Mouse (Mus musculus): ENCODE measurements around the gene Atp6v1g1. TPM values are rescaled to one million over a fixed set of nuclear protein-coding genes. Genes with fewer than 3 reads are reported as not detected.

The Atp6v1g1 gene
- polyA plus RNA-seq, 1 experiment, result 117 TPM

GRCm38 (mm10) chr4:63580078-63580477 is 35.5 kb downstream of the Atp6v1g1 start:
- no peak for DNase-seq
- no peak overlapping the region for H3K4me3 ChIP-seq (ENCODE audit: insufficient read depth, low read depth, low read length)
- 61% methylated on average over 6 of the region's 6 CpGs for WGBS
- H3K36me3 ChIP-seq (ENCODE audit: control insufficient read depth, insufficient read depth, low read length), result no peaks in the 10 kb centered on the region
- H3K27me3 ChIP-seq (replicated peaks; ENCODE audit: control insufficient read depth, insufficient read depth, low read length), result no peaks in the 10 kb centered on the region
- H3K27ac ChIP-seq (ENCODE audit: insufficient read depth, low read depth, low read length), result no peak overlapping the region
- no peaks in the 10 kb centered on the region for H3K4me1 ChIP-seq (ENCODE audit: control insufficient read depth, insufficient read depth, low read length)
- TF ChIP-seq CTCF (conservative IDR thresholded peaks at IDR 0.05; ENCODE audit: insufficient read depth, insufficient read length, low read depth, low read length) (no peak), POLR2A (IDR thresholded peaks at IDR 0.05; ENCODE audit: low read depth, low read length) (no peak)

- no peak for DNase-seq
- WGBS, result 85% methylated on average over 5 of the region's 5 CpGs
- H3K4me1 ChIP-seq (ENCODE audit: control insufficient read depth, insufficient read depth, low read length), result no peaks in the 10 kb centered on the region
- H3K36me3 ChIP-seq (ENCODE audit: control insufficient read depth, insufficient read depth, low read length), result no peaks in the 10 kb centered on the region
- TF ChIP-seq POLR2A (IDR thresholded peaks at IDR 0.05; ENCODE audit: low read depth, low read length) (no peak), CTCF (conservative IDR thresholded peaks at IDR 0.05; ENCODE audit: insufficient read depth, insufficient read length, low read depth, low read length) (no peak)
- H3K27me3 ChIP-seq (replicated peaks; ENCODE audit: control insufficient read depth, insufficient read depth, low read length), result no peaks in the 10 kb centered on the region
- H3K27ac ChIP-seq (ENCODE audit: insufficient read depth, low read depth, low read length), result no peak overlapping the region
- no peak overlapping the region for H3K4me3 ChIP-seq (ENCODE audit: insufficient read depth, low read depth, low read length)
These were observed 38.0 kb downstream of the Atp6v1g1 start for GRCm38 (mm10) chr4:63582580-63582979.

- Histone ChIP-seq H3K4me3 (ENCODE audit: insufficient read depth, low read depth, low read length) (no peak overlapping the region), H3K27me3 (replicated peaks; ENCODE audit: control insufficient read depth, insufficient read depth, low read length) (no peaks in the 10 kb centered on the region), H3K4me1 (ENCODE audit: control insufficient read depth, insufficient read depth, low read length) (no peaks in the 10 kb centered on the region), H3K27ac (ENCODE audit: insufficient read depth, low read depth, low read length) (no peak overlapping the region), H3K36me3 (ENCODE audit: control insufficient read depth, insufficient read depth, low read length) (no peaks in the 10 kb centered on the region)
- DNase-seq, result no peak
- TF ChIP-seq POLR2A (IDR thresholded peaks at IDR 0.05; ENCODE audit: low read depth, low read length) (no peak), CTCF (conservative IDR thresholded peaks at IDR 0.05; ENCODE audit: insufficient read depth, insufficient read length, low read depth, low read length) (no peak)
- WGBS, result 49% methylated on average over 10 of the region's 10 CpGs
These were observed 40.6 kb downstream of the Atp6v1g1 start for GRCm38 (mm10) chr4:63585216-63585615.

- H3K4me1 ChIP-seq (ENCODE audit: control insufficient read depth, insufficient read depth, low read length), result no peaks in the 10 kb centered on the region
- no peak overlapping the region for H3K27ac ChIP-seq (ENCODE audit: insufficient read depth, low read depth, low read length)
- TF ChIP-seq CTCF (conservative IDR thresholded peaks at IDR 0.05; ENCODE audit: insufficient read depth, insufficient read length, low read depth, low read length), result no peak
- no peak for TF ChIP-seq POLR2A (IDR thresholded peaks at IDR 0.05; ENCODE audit: low read depth, low read length)
- H3K27me3 ChIP-seq (replicated peaks; ENCODE audit: control insufficient read depth, insufficient read depth, low read length), result no peaks in the 10 kb centered on the region
- DNase-seq, result no peak
- no peaks in the 10 kb centered on the region for H3K36me3 ChIP-seq (ENCODE audit: control insufficient read depth, insufficient read depth, low read length)
- H3K4me3 ChIP-seq (ENCODE audit: insufficient read depth, low read depth, low read length), result no peak overlapping the region
- WGBS, result 76% methylated on average over 2 of the region's 2 CpGs
These were observed 41.7 kb downstream of the Atp6v1g1 start for GRCm38 (mm10) chr4:63586240-63586639.

GRCm38 (mm10) chr4:63589987-63590386 is 45.4 kb downstream of the Atp6v1g1 start:
- no peaks in the 10 kb centered on the region for H3K27me3 ChIP-seq (replicated peaks; ENCODE audit: control insufficient read depth, insufficient read depth, low read length)
- no peak overlapping the region for H3K4me3 ChIP-seq (ENCODE audit: insufficient read depth, low read depth, low read length)
- no peak for TF ChIP-seq POLR2A (IDR thresholded peaks at IDR 0.05; ENCODE audit: low read depth, low read length)
- H3K4me1 ChIP-seq (ENCODE audit: control insufficient read depth, insufficient read depth, low read length), result no peaks in the 10 kb centered on the region
- no peak overlapping the region for H3K27ac ChIP-seq (ENCODE audit: insufficient read depth, low read depth, low read length)
- DNase-seq, result no peak
- no peaks in the 10 kb centered on the region for H3K36me3 ChIP-seq (ENCODE audit: control insufficient read depth, insufficient read depth, low read length)
- 81% methylated on average over 7 of the region's 7 CpGs for WGBS

- no peak for TF ChIP-seq POLR2A (IDR thresholded peaks at IDR 0.05; ENCODE audit: low read depth, low read length)
- no peak for TF ChIP-seq CTCF (conservative IDR thresholded peaks at IDR 0.05; ENCODE audit: insufficient read depth, insufficient read length, low read depth, low read length)
- no peak overlapping the region for H3K4me3 ChIP-seq (ENCODE audit: insufficient read depth, low read depth, low read length)
- H3K27ac ChIP-seq (ENCODE audit: insufficient read depth, low read depth, low read length), result no peak overlapping the region
- no peaks in the 10 kb centered on the region for H3K36me3 ChIP-seq (ENCODE audit: control insufficient read depth, insufficient read depth, low read length)
- no peak for DNase-seq
- no peaks in the 10 kb centered on the region for H3K27me3 ChIP-seq (replicated peaks; ENCODE audit: control insufficient read depth, insufficient read depth, low read length)
- H3K4me1 ChIP-seq (ENCODE audit: control insufficient read depth, insufficient read depth, low read length), result no peaks in the 10 kb centered on the region
- WGBS, result 55% methylated on average over 4 of the region's 4 CpGs
These were observed 46.0 kb downstream of the Atp6v1g1 start for GRCm38 (mm10) chr4:63590538-63590937.

- Histone ChIP-seq H3K4me1 (ENCODE audit: control insufficient read depth, insufficient read depth, low read length) (no peaks in the 10 kb centered on the region), H3K4me3 (ENCODE audit: insufficient read depth, low read depth, low read length) (no peak overlapping the region), H3K36me3 (ENCODE audit: control insufficient read depth, insufficient read depth, low read length) (no peaks in the 10 kb centered on the region), H3K27me3 (replicated peaks; ENCODE audit: control insufficient read depth, insufficient read depth, low read length) (no peaks in the 10 kb centered on the region), H3K27ac (ENCODE audit: insufficient read depth, low read depth, low read length) (no peak overlapping the region)
- no peak for TF ChIP-seq CTCF (conservative IDR thresholded peaks at IDR 0.05; ENCODE audit: insufficient read depth, insufficient read length, low read depth, low read length)
- no peak for TF ChIP-seq POLR2A (IDR thresholded peaks at IDR 0.05; ENCODE audit: low read depth, low read length)
- 64% methylated on average over 5 of the region's 5 CpGs for WGBS
- peak; percentile 25 for DNase-seq
These were observed 50.0 kb downstream of the Atp6v1g1 start for GRCm38 (mm10) chr4:63594459-63595110.
